Mouse (Mus musculus): ENCODE measurements around the gene C1d. TPM values are rescaled to one million over a fixed set of nuclear protein-coding genes. Genes with fewer than 3 reads are reported as not detected.
"Not testable (repeated sequence)": the region's sequence is repeated elsewhere in the genome, so short reads cannot be mapped to it uniquely, and the experiment has no call there.

Gene C1d
- 51.7 and 57.8 TPM in 2 replicates for polyA plus RNA-seq (2012; rRNA removed)

DNA sequence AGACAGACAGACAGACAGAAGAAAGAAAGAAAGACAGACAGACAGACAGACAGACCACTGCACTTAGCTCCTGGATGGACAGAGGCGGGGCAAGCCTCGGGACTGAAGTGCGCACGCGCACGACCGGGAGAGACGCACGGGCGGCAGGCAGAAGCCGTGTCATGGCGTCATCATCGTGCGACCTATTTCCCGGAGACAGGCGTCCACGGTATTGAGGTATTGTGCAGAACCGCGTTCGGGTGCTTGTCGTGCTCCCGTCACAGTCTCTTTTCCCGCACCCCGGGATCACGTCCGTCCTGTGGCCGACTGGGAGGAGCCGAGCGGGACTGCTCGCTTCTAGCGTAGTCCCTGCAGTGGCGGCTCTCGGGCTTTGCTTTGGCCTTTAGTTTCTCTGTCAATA, at the start of gene C1d:
C1d (plus strand) TSS at position 137 of the 400 bp plus-strand sequence.
- DNase-seq (ENCODE audit: low read depth), result peak; percentile 98
- TF ChIP-seq POLR2A (IDR thresholded peaks at IDR 0.05; ENCODE audit: borderline replicate concordance, extremely low read depth, insufficient read depth, insufficient read length, poor library complexity, severe bottlenecking), result peak; percentile 52; the same call in 1 of the 2 replicates
- no peak for TF ChIP-seq CTCF (IDR thresholded peaks at IDR 0.05; ENCODE audit: borderline replicate concordance, extremely low read depth, insufficient read depth, insufficient read length)

DNA sequence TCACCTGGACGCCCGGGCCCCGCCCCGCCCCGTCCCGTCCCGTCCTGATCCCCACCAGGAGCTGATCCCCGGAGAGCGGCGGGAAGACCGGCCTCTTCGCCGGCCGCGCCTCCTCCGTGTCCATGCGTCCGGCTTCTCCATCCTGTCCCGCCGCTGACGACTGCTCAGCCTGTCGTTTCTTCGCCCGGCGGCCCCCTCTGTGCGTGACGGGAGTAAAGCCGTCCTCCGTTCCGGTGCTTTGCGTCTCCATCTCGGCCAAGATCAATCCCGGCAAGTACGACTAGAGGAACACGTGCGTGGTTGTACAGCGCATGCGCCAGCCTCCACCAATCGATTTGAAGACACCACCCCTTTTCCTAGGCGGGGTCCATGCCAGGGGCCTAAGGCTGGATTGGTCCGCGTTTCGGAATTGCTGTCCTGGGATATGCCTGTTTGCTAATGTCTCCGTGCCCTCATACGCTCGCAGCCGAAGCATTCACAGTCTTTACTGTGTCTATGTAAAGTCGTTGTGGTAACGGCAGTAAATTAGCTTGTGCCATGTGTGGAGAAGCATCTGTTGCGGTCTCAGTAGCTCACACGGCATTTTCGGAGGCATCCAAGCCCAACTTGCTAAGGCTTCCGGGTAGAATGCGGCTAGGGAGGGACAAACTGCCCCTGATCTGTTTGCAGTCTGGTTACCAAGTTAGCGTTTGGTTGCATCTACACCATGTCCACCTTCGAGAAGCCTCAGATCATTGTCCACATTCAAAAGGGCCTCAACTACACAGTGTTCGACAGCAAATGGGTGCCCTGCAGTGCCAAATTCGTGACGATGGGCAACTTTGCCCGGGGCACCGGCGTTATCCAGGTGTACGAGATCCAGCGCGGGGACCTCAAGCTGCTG, 45.9 kb upstream of the C1d start, which contains the start of gene Pno1:
Pno1 (minus strand) TSS at position 311 of the 883 bp plus-strand sequence.
- DNase-seq (ENCODE audit: low read depth), result peak; percentile 99
- TF ChIP-seq POLR2A (IDR thresholded peaks at IDR 0.05; ENCODE audit: borderline replicate concordance, extremely low read depth, insufficient read depth, insufficient read length, poor library complexity, severe bottlenecking), result 0 out of 2 replicates have a peak, but pooled peaks have one; percentile 27
- TF ChIP-seq CTCF (IDR thresholded peaks at IDR 0.05; ENCODE audit: borderline replicate concordance, extremely low read depth, insufficient read depth, insufficient read length), result no peak

DNA sequence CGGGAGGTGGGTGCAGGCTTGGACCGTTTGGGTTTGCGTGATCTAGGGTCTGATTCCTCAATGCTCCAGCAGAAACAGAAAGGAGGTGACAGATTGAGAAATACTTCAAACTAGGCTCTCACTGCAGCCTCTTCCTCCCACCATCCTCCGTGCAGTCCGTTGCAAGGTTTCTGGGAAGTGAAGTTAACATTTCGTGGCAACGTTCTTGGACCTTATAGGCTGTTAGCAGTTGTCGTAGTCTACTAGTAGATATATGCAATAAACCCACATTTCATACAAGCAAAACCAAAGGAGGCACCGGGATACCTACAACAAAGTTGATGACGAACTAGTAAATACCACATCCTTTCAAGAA, 45.3 kb upstream of the C1d start:
- DNase-seq (ENCODE audit: low read depth), result no peak
- TF ChIP-seq POLR2A (IDR thresholded peaks at IDR 0.05; ENCODE audit: borderline replicate concordance, extremely low read depth, insufficient read depth, insufficient read length, poor library complexity, severe bottlenecking), result no peak
- no peak for TF ChIP-seq CTCF (IDR thresholded peaks at IDR 0.05; ENCODE audit: borderline replicate concordance, extremely low read depth, insufficient read depth, insufficient read length)

GRCm38 (mm10) chr11:17212903-17213509, 44.4 kb upstream of the C1d start:
- DNase-seq (ENCODE audit: low read depth), result no peak
- TF ChIP-seq CTCF (IDR thresholded peaks at IDR 0.05; ENCODE audit: borderline replicate concordance, extremely low read depth, insufficient read depth, insufficient read length) (no peak), POLR2A (IDR thresholded peaks at IDR 0.05; ENCODE audit: borderline replicate concordance, extremely low read depth, insufficient read depth, insufficient read length, poor library complexity, severe bottlenecking) (no peak)

GRCm38 (mm10) chr11:17215475-17215874, 41.9 kb upstream of the C1d start:
- TF ChIP-seq CTCF (IDR thresholded peaks at IDR 0.05; ENCODE audit: borderline replicate concordance, extremely low read depth, insufficient read depth, insufficient read length), result no peak
- TF ChIP-seq POLR2A (IDR thresholded peaks at IDR 0.05; ENCODE audit: borderline replicate concordance, extremely low read depth, insufficient read depth, insufficient read length, poor library complexity, severe bottlenecking), result no peak
- no peak for DNase-seq (ENCODE audit: low read depth)

DNA sequence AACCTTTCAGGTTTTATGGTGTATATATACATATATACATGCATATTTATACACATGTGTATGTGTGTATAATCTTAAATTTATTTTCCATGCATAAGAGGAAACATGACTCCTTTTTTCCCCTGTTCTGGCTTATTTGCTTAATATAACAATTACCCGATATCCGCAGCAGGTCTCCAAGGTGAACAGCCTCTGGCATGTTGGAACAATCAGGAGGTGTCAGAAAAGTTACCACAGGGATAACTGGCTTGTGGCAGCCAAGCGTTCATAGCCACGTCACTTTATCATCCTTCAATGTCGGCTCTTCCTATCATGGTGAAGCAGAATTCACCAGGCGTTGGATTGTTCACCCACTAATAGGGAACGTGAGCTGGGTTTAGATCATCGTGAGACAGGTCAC, 36.3 kb upstream of the C1d start:
- TF ChIP-seq CTCF (IDR thresholded peaks at IDR 0.05; ENCODE audit: borderline replicate concordance, extremely low read depth, insufficient read depth, insufficient read length) (no peak), POLR2A (IDR thresholded peaks at IDR 0.05; ENCODE audit: borderline replicate concordance, extremely low read depth, insufficient read depth, insufficient read length, poor library complexity, severe bottlenecking) (no peak)

DNA sequence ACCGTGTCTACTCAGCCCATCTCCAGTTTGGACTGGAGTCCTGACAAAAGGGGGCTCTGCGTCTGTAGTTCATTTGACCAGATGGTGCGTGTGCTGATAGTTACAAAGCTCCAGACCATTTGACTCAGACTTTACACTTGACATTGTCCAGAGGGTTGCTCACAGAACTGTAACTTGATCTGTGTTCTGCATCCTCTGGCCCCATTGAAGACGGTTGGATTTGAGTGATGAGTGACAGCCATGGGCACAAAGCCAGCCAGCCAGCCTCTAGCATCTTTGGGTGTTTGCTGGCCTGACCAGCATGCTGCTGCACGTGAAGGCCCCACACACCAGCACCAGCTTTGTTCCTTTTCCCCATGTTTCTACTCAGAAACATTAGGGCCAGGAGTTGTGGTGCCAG, 24.6 kb upstream of the C1d start:
- DNase-seq (ENCODE audit: low read depth), result no peak
- TF ChIP-seq POLR2A (IDR thresholded peaks at IDR 0.05; ENCODE audit: borderline replicate concordance, extremely low read depth, insufficient read depth, insufficient read length, poor library complexity, severe bottlenecking), result no peak
- TF ChIP-seq CTCF (IDR thresholded peaks at IDR 0.05; ENCODE audit: borderline replicate concordance, extremely low read depth, insufficient read depth, insufficient read length), result no peak

More for the DNA sequence above, 36.3 kb upstream of the C1d start:
- DNase-seq (ENCODE audit: low read depth), result no peak

DNA sequence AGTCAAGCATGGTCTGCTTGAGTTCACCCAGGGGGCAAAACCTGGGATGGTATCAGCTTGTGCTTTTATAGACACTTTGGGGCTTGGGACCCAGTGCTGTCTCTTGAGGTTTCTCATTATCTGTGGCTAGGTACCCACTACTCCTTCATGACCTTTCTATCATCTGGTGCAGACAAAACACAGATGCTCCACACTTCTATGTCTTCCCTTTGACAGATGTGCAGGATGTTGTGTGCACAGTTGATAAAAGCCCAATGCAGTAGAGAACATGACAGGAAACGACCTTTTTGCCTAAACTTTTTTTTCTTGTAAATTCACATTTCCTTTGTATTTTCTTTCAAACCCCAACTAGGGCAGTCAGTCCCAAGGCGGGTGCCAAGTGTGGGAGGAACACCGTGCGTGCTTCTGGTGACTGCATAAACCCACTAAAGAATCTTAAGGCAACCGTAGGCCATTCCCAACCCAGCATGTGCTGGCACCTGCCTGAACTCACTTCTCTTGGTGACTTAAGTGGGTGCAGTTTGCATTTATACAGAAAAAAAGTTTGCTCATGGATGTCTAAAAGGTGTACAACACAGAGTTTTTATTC, 20.8 kb upstream of the C1d start:
- DNase-seq (ENCODE audit: low read depth), result no peak
- TF ChIP-seq CTCF (IDR thresholded peaks at IDR 0.05; ENCODE audit: borderline replicate concordance, extremely low read depth, insufficient read depth, insufficient read length) (no peak), POLR2A (IDR thresholded peaks at IDR 0.05; ENCODE audit: borderline replicate concordance, extremely low read depth, insufficient read depth, insufficient read length, poor library complexity, severe bottlenecking) (no peak)

DNA sequence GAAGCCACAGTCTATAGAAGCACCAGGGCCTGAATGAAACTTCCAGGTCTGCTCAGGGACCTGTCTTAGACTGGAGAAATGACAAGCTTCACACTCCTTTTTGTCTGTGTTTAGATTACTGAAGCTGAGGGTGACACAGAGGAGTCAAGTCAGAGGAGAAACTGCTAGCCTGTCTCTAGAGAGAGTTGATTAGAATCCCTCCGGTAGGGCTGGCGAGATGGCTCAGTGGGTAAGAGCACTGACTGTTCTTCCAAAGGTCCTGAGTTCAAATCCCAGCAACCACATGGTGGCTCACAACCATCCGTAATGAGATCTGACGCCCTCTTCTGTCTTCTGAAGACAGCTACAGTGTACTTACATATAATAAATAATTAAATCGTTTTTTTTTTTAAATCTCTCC, 18.8 kb upstream of the C1d start:
- DNase-seq (ENCODE audit: low read depth), result not testable (repeated sequence)

- TF ChIP-seq CTCF (IDR thresholded peaks at IDR 0.05; ENCODE audit: borderline replicate concordance, extremely low read depth, insufficient read depth, insufficient read length) (no peak), POLR2A (IDR thresholded peaks at IDR 0.05; ENCODE audit: borderline replicate concordance, extremely low read depth, insufficient read depth, insufficient read length, poor library complexity, severe bottlenecking) (no peak)
Observed at GRCm38 (mm10) chr11:17248715-17249114, 8.7 kb upstream of the C1d start.

DNA sequence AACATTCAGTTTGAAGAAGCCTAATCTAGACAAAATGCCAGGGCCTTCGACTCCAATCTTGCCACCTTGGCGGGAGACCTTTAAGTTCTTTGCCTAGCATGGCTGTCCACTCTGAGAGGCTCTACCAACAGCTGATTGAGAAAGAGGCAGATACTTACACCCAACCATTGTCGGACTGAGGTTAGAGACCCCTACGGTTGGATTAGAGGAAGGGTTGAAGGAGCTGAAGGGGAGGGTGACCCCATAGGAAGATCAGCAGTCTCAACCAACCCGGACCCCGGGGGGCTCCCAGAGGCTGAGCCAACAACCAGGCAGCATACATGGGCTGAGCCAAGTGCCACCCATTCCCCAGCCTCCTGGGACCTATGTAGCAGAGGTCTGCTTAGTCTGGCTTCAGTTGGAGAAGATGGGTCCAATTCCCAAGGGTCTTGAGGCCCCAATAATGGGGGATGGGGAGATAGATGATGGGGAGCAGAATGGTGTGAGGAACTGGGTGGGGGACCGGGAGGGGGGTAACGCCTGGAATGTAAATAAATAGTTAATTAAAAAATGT, 490 bp upstream of the C1d start:
- DNase-seq (ENCODE audit: low read depth), result peak; percentile 41

More at GRCm38 (mm10) chr11:17248715-17249114, 8.7 kb upstream of the C1d start:
- no peak for DNase-seq (ENCODE audit: low read depth)

More for the DNA sequence above, 490 bp upstream of the C1d start:
- TF ChIP-seq CTCF (IDR thresholded peaks at IDR 0.05; ENCODE audit: borderline replicate concordance, extremely low read depth, insufficient read depth, insufficient read length) (no peak), POLR2A (IDR thresholded peaks at IDR 0.05; ENCODE audit: borderline replicate concordance, extremely low read depth, insufficient read depth, insufficient read length, poor library complexity, severe bottlenecking) (no peak)
